Comparison of ENCODE assay signal across 23 mouse cellular contexts in genomic region chr15:94219907-94220306, GRCm38 (mm10).
A peak's percentile ranks its signal among the peaks of the same experiment; 100 is the strongest.
DNase-seq lines count a peak whose midpoint lies in the region; ATAC-seq and TF ChIP-seq lines count a peak whose summit lies in the region.
"Had no signal": no experiment of that assay in that cellular context is flagged by ENCODE, and none has a peak within 500 bp of the region (broad histone marks: within the 10 kb centered on the region; RNA-seq: fewer than 3 reads in every experiment).

No protein-coding gene starts in this region.

- 0 out of 2 replicates have a peak overlapping the region, but pooled peaks have one; percentile 23 for H3K27ac ChIP-seq in forebrain, embryonic 15.5 days (replicated peaks)
- H3K27ac ChIP-seq in forebrain, embryonic 16.5 days (ENCODE audit: low read length): no peak overlapping the region
- peak overlapping the region; percentile 44; the same call in 1 of the 2 replicates for H3K27ac ChIP-seq in heart, embryonic 15.5 days
- H3K27ac ChIP-seq in heart, adult 2 months: no peak overlapping the region
- H3K27ac ChIP-seq in kidney, postnatal 0 days: no peak overlapping the region
- 0 out of 2 replicates have a peak overlapping the region, but pooled peaks have one; percentile 28 for H3K27ac ChIP-seq in embryonic fibroblast, embryonic 13.5 days (ENCODE audit: insufficient read depth, low read length)
- H3K27ac ChIP-seq: forebrain, embryonic 12.5 days; gastrocnemius, adult 2 months; limb, embryonic 13.5 days; liver, embryonic 12.5 days; stomach, embryonic 15.5 days had no signal

- H3K9ac ChIP-seq in forebrain, embryonic 15.5 days (replicated peaks): no peak overlapping the region
- H3K9ac ChIP-seq in forebrain, embryonic 16.5 days (replicated peaks; ENCODE audit: low read depth, low read length): no peak overlapping the region
- no peak overlapping the region for H3K9ac ChIP-seq in heart, embryonic 15.5 days
- H3K9ac ChIP-seq in heart, adult 2 months (ENCODE audit: low read depth, low read length): no peak overlapping the region
- H3K9ac ChIP-seq in kidney, postnatal 0 days (ENCODE audit: low read depth, low read length): no peak overlapping the region
- H3K9ac ChIP-seq: forebrain, embryonic 12.5 days; limb, embryonic 13.5 days; liver, embryonic 12.5 days; stomach, embryonic 15.5 days had no signal

- no peak overlapping the region for H3K4me2 ChIP-seq in forebrain, embryonic 15.5 days (replicated peaks)
- H3K4me2 ChIP-seq in forebrain, embryonic 16.5 days (ENCODE audit: low read length): no peak overlapping the region
- no peak overlapping the region for H3K4me2 ChIP-seq in heart, embryonic 15.5 days
- no peak overlapping the region for H3K4me2 ChIP-seq in kidney, postnatal 0 days (ENCODE audit: low read length)
- H3K4me2 ChIP-seq: forebrain, embryonic 12.5 days; limb, embryonic 13.5 days; liver, embryonic 12.5 days; midbrain, embryonic 11.5 days; stomach, embryonic 15.5 days had no signal

- WGBS in forebrain, embryonic 15.5 days: 61% methylated on average over 5 of the region's 5 CpGs
- WGBS in forebrain, embryonic 16.5 days: 54% methylated on average over 5 of the region's 5 CpGs
- WGBS in heart, embryonic 15.5 days: 43% methylated on average over 5 of the region's 5 CpGs
- 32% methylated on average over 5 of the region's 5 CpGs for WGBS in heart, adult 2 months
- 23% methylated on average over 5 of the region's 5 CpGs for WGBS in kidney, postnatal 0 days

- intact Hi-C loops in heart, adult 2 months (cut with DNase I): loop anchor here (5.0 to 10.0 kb wide), 2 partner anchors 32 to 775 kb away; no protein-coding TSS in a partner anchor
- intact Hi-C loops in left cerebral cortex, postnatal 25 days (cut with DNase I): loop anchor here (10.0 kb wide), 2 partner anchors 525 to 955 kb away; no protein-coding TSS in a partner anchor

- no peak for TF ChIP-seq CTCF in heart, adult 2 months (IDR thresholded peaks at IDR 0.05)
- no peak for TF ChIP-seq CTCF in kidney, postnatal 0 days (IDR thresholded peaks at IDR 0.05; ENCODE audit: low read depth)
- TF ChIP-seq CTCF in embryonic fibroblast, embryonic 13.5 days (IDR thresholded peaks at IDR 0.05; ENCODE audit: borderline replicate concordance, insufficient read depth, low read length): no peak

- H3K4me3 ChIP-seq in forebrain, embryonic 15.5 days: no peak overlapping the region
- no peak overlapping the region for H3K4me3 ChIP-seq in forebrain, embryonic 16.5 days (replicated peaks; ENCODE audit: low read length)
- no peak overlapping the region for H3K4me3 ChIP-seq in heart, embryonic 15.5 days
- no peak overlapping the region for H3K4me3 ChIP-seq in heart, adult 2 months
- H3K4me3 ChIP-seq in kidney, postnatal 0 days (replicated peaks; ENCODE audit: low read depth, low read length): no peak overlapping the region
- H3K4me3 ChIP-seq in embryonic fibroblast, embryonic 13.5 days (ENCODE audit: insufficient read depth, low read length): no peak overlapping the region
- H3K4me3 ChIP-seq: forebrain, embryonic 12.5 days; gastrocnemius, adult 2 months; limb, embryonic 13.5 days; liver, embryonic 12.5 days; stomach, embryonic 15.5 days had no signal

- no peak for TF ChIP-seq EP300 in heart, adult 2 months (IDR thresholded peaks at IDR 0.05; ENCODE audit: insufficient read depth, low read depth, low read length)

- ATAC-seq in forebrain, embryonic 15.5 days (replicated peaks): no peak
- ATAC-seq in forebrain, embryonic 16.5 days: no peak
- ATAC-seq in heart, embryonic 15.5 days (replicated peaks; ENCODE audit: insufficient number of reproducible peaks, insufficient read depth, low FRiP score, low read depth): no peak
- ATAC-seq in kidney, postnatal 0 days (replicated peaks; ENCODE audit: low FRiP score, low read depth): peak; percentile 54
- ATAC-seq: hindbrain, embryonic 16.5 days; intestine, embryonic 16.5 days; liver, embryonic 12.5 days had no signal

- DNase-seq in heart, adult 2 months: no peak
- DNase-seq in kidney, postnatal 0 days (ENCODE audit: low spot score): peak; percentile 74
- no peak for DNase-seq in kidney, postnatal 14 days
- DNase-seq in left cerebral cortex, postnatal 25 days (ENCODE audit: low spot score in 2 of 2): no peak
- DNase-seq: adrenal gland, postnatal 25 days; cerebellum, adult 8-10 months; cerebellum, postnatal 36 days; gastrocnemius, adult 2 months; kidney, postnatal 10 days; layer of hippocampus, postnatal 36 days; lung, adult 2 months; thymus, postnatal 25 days had no signal

- peaks cover 11% of the 10 kb centered on the region; the same call in 1 of the 2 replicates for H3K4me1 ChIP-seq in forebrain, embryonic 15.5 days
- H3K4me1 ChIP-seq in forebrain, embryonic 16.5 days (replicated peaks; ENCODE audit: control insufficient read depth, insufficient read depth, low read length): peaks cover 12% of the 10 kb centered on the region
- peaks cover 30% of the 10 kb centered on the region for H3K4me1 ChIP-seq in heart, embryonic 15.5 days (replicated peaks)
- H3K4me1 ChIP-seq in heart, adult 2 months (ENCODE audit: control insufficient read depth, insufficient read depth, low read length): peaks cover 7% of the 10 kb centered on the region
- H3K4me1 ChIP-seq in kidney, postnatal 0 days (replicated peaks; ENCODE audit: insufficient read depth, low read length): peaks cover 6% of the 10 kb centered on the region
- no peaks in the 10 kb centered on the region for H3K4me1 ChIP-seq in embryonic fibroblast, embryonic 13.5 days (ENCODE audit: control insufficient read depth, insufficient read depth, low read length)
- H3K4me1 ChIP-seq: forebrain, embryonic 12.5 days; liver, embryonic 12.5 days had no signal

- no peaks in the 10 kb centered on the region for H3K27me3 ChIP-seq in forebrain, embryonic 15.5 days
- no peaks in the 10 kb centered on the region for H3K27me3 ChIP-seq in forebrain, embryonic 16.5 days (replicated peaks; ENCODE audit: control insufficient read depth, insufficient read depth, low read length)
- H3K27me3 ChIP-seq in heart, embryonic 15.5 days: no peaks in the 10 kb centered on the region
- H3K27me3 ChIP-seq in heart, adult 2 months (ENCODE audit: control insufficient read depth, insufficient read depth, low read length): no peaks in the 10 kb centered on the region
- no peaks in the 10 kb centered on the region for H3K27me3 ChIP-seq in kidney, postnatal 0 days (ENCODE audit: insufficient read depth, low read length)
- H3K27me3 ChIP-seq: forebrain, embryonic 12.5 days; liver, embryonic 12.5 days; stomach, embryonic 15.5 days had no signal

- no peak for TF ChIP-seq POLR2A in heart, adult 2 months (IDR thresholded peaks at IDR 0.05; ENCODE audit: insufficient read depth, low read depth, low read length)
- TF ChIP-seq POLR2A in embryonic fibroblast, embryonic 13.5 days (IDR thresholded peaks at IDR 0.05; ENCODE audit: low read depth, low read length): no peak

- H3K9me3 ChIP-seq in forebrain, embryonic 15.5 days: no peaks in the 10 kb centered on the region
- H3K9me3 ChIP-seq in forebrain, embryonic 16.5 days (ENCODE audit: control insufficient read depth, low read length): no peaks in the 10 kb centered on the region
- H3K9me3 ChIP-seq in heart, embryonic 15.5 days (replicated peaks): no peaks in the 10 kb centered on the region
- H3K9me3 ChIP-seq in kidney, postnatal 0 days (replicated peaks; ENCODE audit: low read length): no peaks in the 10 kb centered on the region
- H3K9me3 ChIP-seq: forebrain, embryonic 12.5 days; limb, embryonic 13.5 days; liver, embryonic 12.5 days; stomach, embryonic 15.5 days had no signal

- H3K36me3 ChIP-seq in forebrain, embryonic 15.5 days: no peaks in the 10 kb centered on the region
- H3K36me3 ChIP-seq in forebrain, embryonic 16.5 days (ENCODE audit: control insufficient read depth, insufficient read depth): no peaks in the 10 kb centered on the region
- H3K36me3 ChIP-seq in heart, embryonic 15.5 days: no peaks in the 10 kb centered on the region
- no peaks in the 10 kb centered on the region for H3K36me3 ChIP-seq in heart, adult 2 months (ENCODE audit: control insufficient read depth, insufficient read depth, low read length)
- no peaks in the 10 kb centered on the region for H3K36me3 ChIP-seq in kidney, postnatal 0 days (ENCODE audit: insufficient read depth, low read length)
- H3K36me3 ChIP-seq: forebrain, embryonic 12.5 days; limb, embryonic 13.5 days; liver, embryonic 12.5 days; stomach, embryonic 15.5 days had no signal

- H3K79me2 ChIP-seq in heart, adult 2 months (replicated peaks; ENCODE audit: control insufficient read depth, insufficient read depth, low read length): no peaks in the 10 kb centered on the region

Comparison
In these comparisons a context has a peak if more than half of its experiments do, and no peak if none do; other contexts are left out.
1. H3K27ac ChIP-seq: peak in forebrain, embryonic 15.5 days (single experiment), heart, embryonic 15.5 days (single experiment) and embryonic fibroblast, embryonic 13.5 days (single experiment); none in forebrain, embryonic 16.5 days (single experiment), heart, adult 2 months (single experiment) and kidney, postnatal 0 days (single experiment).